Mouse (Mus musculus) left cerebral cortex, adult 2 months (tissue): ENCODE measurements around the gene Tns2. TPM values are rescaled to one million over a fixed set of nuclear protein-coding genes. Genes with fewer than 3 reads are reported as not detected.

Experiments
- DNase-seq, 2 experiments: peaks; one replicate each; pipeline ENCODE4 v3.0.0; 2021 to 2022; ENCODE audit warnings: low spot score in 2 of 2, mixed read lengths in 1 of 2; ENCODE audit errors: extremely low spot score in 1 of 2
- H3K27ac ChIP-seq: fragments of 200-600 bp; 2 replicates; pipeline ENCODE4 v1.8.1; 2022
- H3K4me3 ChIP-seq: fragments of 200-600 bp; 2 replicates; pipeline ENCODE4 v1.8.1; 2022
- CTCF ChIP-seq: fragments of 200-600 bp; IDR thresholded peaks from 2 replicates; pipeline ENCODE4 v1.8.1; 2022; ENCODE audit warnings: antibody characterized with exemption, mild to moderate bottlenecking, moderate library complexity
- intact Hi-C: fragments of 180-260 bp; cut with DNase I; formaldehyde crosslinking; loops from one replicate; pipeline ENCODE4 v1.15.1; 2025
- total RNA-seq, 2 experiments: library from RNA; stranded (reverse); gene quantifications; 2 replicates each; pipeline ENCODE4 v1.2.3; 2021

The Tns2 gene
- total RNA-seq, 2 experiments from 2014 or later = 16.4 to 22.8 TPM

GRCm38 (mm10) chr15:102105360-102105759, 5.1 kb downstream of the Tns2 start:
- no peak for DNase-seq
- intact Hi-C loops = no loop called here
- Histone ChIP-seq H3K27ac (peak overlapping the region; percentile 36; the same call in 1 of the 2 replicates), H3K4me3 (peak overlapping the region; percentile 11; the same call in 1 of the 2 replicates)
- no peak for TF ChIP-seq CTCF

GRCm38 (mm10) chr15:102105764-102106730, 5.8 kb downstream of the Tns2 start:
- intact Hi-C loops = no loop called here
- Histone ChIP-seq H3K27ac (peak overlapping the region; percentile 32; the same call in 1 of the 2 replicates), H3K4me3 (peak overlapping the region; percentile 11; the same call in 1 of the 2 replicates)
- DNase-seq = no peak
- peak; percentile 18 for TF ChIP-seq CTCF

- Histone ChIP-seq H3K4me3 (peak overlapping the region; percentile 36), H3K27ac (no peak overlapping the region)
- no peak for TF ChIP-seq CTCF
- DNase-seq = no peak
- intact Hi-C loops = no loop called here
These were observed 6.7 kb downstream of the Tns2 start for GRCm38 (mm10) chr15:102106754-102107456.

GRCm38 (mm10) chr15:102107689-102108573, 7.7 kb downstream of the Tns2 start:
- no peak overlapping the region for H3K4me3 ChIP-seq
- peak in 1 of 2 experiments; percentile 73 for DNase-seq
- intact Hi-C loops = loop anchor here (2.0 kb wide), 1 partner anchor 35 kb away; no protein-coding TSS in a partner anchor
- H3K27ac ChIP-seq = no peak overlapping the region
- peak; percentile 81 for TF ChIP-seq CTCF

- peak; percentile 84 for TF ChIP-seq CTCF
- intact Hi-C loops = loop anchor here (2.0 kb wide), 1 partner anchor 34 kb away; no protein-coding TSS in a partner anchor
- H3K27ac ChIP-seq = no peak overlapping the region
- DNase-seq = peak; percentile 79 to 81
- no peak overlapping the region for H3K4me3 ChIP-seq
These were observed 8.7 kb downstream of the Tns2 start for GRCm38 (mm10) chr15:102108651-102109525.

GRCm38 (mm10) chr15:102110271-102110670, 10.1 kb downstream of the Tns2 start:
- TF ChIP-seq CTCF = no peak
- no peak for DNase-seq
- no peak overlapping the region for H3K4me3 ChIP-seq
- intact Hi-C loops = no loop called here
- H3K27ac ChIP-seq = no peak overlapping the region

- no peak for DNase-seq
- no peak for TF ChIP-seq CTCF
- no peak overlapping the region for H3K4me3 ChIP-seq
- no peak overlapping the region for H3K27ac ChIP-seq
- intact Hi-C loops = no loop called here
These were observed 10.7 kb downstream of the Tns2 start for GRCm38 (mm10) chr15:102110701-102111494.

- no peak for TF ChIP-seq CTCF
- intact Hi-C loops = no loop called here
- DNase-seq = no peak
- Histone ChIP-seq H3K4me3 (no peak overlapping the region), H3K27ac (no peak overlapping the region)
These were observed 11.2 kb downstream of the Tns2 start for GRCm38 (mm10) chr15:102111495-102111829.

GRCm38 (mm10) chr15:102112181-102112580, 12.0 kb downstream of the Tns2 start:
- DNase-seq = no peak
- Histone ChIP-seq H3K4me3 (no peak overlapping the region), H3K27ac (no peak overlapping the region)
- TF ChIP-seq CTCF = no peak
- intact Hi-C loops = no loop called here

- Histone ChIP-seq H3K27ac (no peak overlapping the region), H3K4me3 (no peak overlapping the region)
- no peak for DNase-seq
- TF ChIP-seq CTCF = no peak
- intact Hi-C loops = no loop called here
These were observed 12.6 kb downstream of the Tns2 start for GRCm38 (mm10) chr15:102112827-102113226.
